8 mouse cellular contexts compared by ENCODE assay signal in the genomic region with DNA sequence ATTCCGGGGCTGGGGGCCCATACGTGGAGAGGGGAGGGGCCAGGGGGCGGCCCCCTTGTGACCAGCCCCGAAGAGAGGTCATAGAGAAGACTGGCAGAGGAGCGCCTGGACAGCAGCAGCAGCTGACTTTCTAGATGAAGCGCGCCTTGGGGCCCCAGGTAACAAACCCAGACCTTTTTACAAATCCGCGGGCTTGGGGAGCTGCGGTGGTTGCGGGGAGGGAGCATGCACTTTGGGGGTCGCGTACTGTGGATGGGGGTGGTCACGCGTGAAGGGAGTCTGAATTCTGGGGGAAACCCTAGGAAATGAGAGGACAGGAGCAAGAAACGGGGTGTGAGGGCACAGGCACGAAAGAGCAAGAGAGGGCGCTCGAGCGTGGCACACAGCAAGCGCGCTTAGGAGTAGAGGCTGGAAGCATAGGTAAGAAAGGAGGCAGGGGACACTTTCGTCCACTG. TPM values are rescaled to one million over a fixed set of nuclear protein-coding genes. Genes with fewer than 3 reads are reported as not detected.
DNase-seq lines count a peak whose midpoint lies in the region; ATAC-seq and TF ChIP-seq lines count a peak whose summit lies in the region.

A gene (plus strand): TSS at position 83 of the 455 bp plus-strand sequence.

- no peak within 1 kb of the TSS for H3K27ac ChIP-seq in liver, postnatal 0 days (ENCODE audit: low read depth)

- no peaks in the 10 kb centered on the region for H3K36me3 ChIP-seq in liver, postnatal 0 days (replicated peaks; ENCODE audit: insufficient read depth, low read length)

- no peaks in the 10 kb centered on the region for H3K4me1 ChIP-seq in liver, postnatal 0 days (ENCODE audit: insufficient read depth)

- intact Hi-C loops in heart, postnatal 10 days (cut with DNase I), result no loop called here

- H3K4me3 ChIP-seq in liver, postnatal 0 days (ENCODE audit: low read depth, low read length), result peak within 1 kb of the TSS; percentile 61

- H3K9me3 ChIP-seq in liver, postnatal 0 days (ENCODE audit: low read length), result no peaks in the 10 kb centered on the region

- peak within 1 kb of the TSS; percentile 79 for H3K4me2 ChIP-seq in liver, postnatal 0 days (ENCODE audit: low read depth, low read length)

- H3K27me3 ChIP-seq in liver, postnatal 0 days (ENCODE audit: insufficient read depth, low read length), result peaks cover 3% of the 10 kb centered on the region; the same call in 1 of the 2 replicates

- 19% methylated on average over 23 of the region's 23 CpGs for WGBS in liver, postnatal 0 days (ENCODE audit: insufficient replicate concordance)

- peak within 1 kb of the TSS; percentile 51 for H3K9ac ChIP-seq in liver, postnatal 0 days (replicated peaks)

- TF ChIP-seq EP300 in liver, postnatal 0 days (IDR thresholded peaks at IDR 0.05; ENCODE audit: low read depth), result no peak

- peak; percentile 70 for ATAC-seq in erythroid progenitor cell, adult 5-6 weeks (replicated peaks; ENCODE audit: low FRiP score, poor library complexity, severe bottlenecking)
- peak; percentile 62; the same call in 1 of the 2 replicates for ATAC-seq in liver, postnatal 0 days
- 0 out of 2 replicates have a peak, but pooled peaks have one; percentile 13 for ATAC-seq in neutrophil, adult 5-6 weeks (ENCODE audit: extremely low read depth, insufficient number of reproducible peaks, low FRiP score, poor library complexity, severe bottlenecking)

- TF ChIP-seq CTCF in liver, postnatal 0 days (IDR thresholded peaks at IDR 0.05; ENCODE audit: low read depth), result peak; percentile 41; the same call in 1 of the 2 replicates

- DNase-seq in ES-CJ7 (ENCODE audit: low read depth, low spot score), result peak; percentile 25
- DNase-seq in c-Kit-positive CD71-positive TER-119-negative erythroid progenitor cells, embryonic 14.5 days (ENCODE audit: low read depth), result peak; percentile 13
- peak; percentile 18 to 29 for DNase-seq in heart, postnatal 10 days
- peak; percentile 42 to 43 for DNase-seq in kidney, postnatal 4 days
- DNase-seq in liver, postnatal 0 days, result peak; percentile 30
- DNase-seq in thymus, postnatal 36 days, result peak; percentile 9 to 10

RNA-seq across cellular contexts. Expression of the gene that starts here (rescaled TPM):
- total RNA-seq in erythroid progenitor cell, adult 5-6 weeks (2015; ENCODE audit: low replicate concordance), result 0.72 TPM in 1 of 2 replicates, not detected in the other
- total RNA-seq in erythroid progenitor cell, adult 5-6 weeks (2017; ENCODE audit: low replicate concordance), result not detected in 2 replicates
- under 1 TPM in 1 of 2 experiments, not detected in 1; 0.27 TPM for total RNA-seq in heart, postnatal 10 days (2021)
- 0.14 and 0.22 TPM in 2 replicates for polyA plus RNA-seq in liver, postnatal 0 days (2015; fragmentation: Nextera tagmentation; extraction: Ambion mirVana)
- total RNA-seq in neutrophil, adult 5-6 weeks (2017), result not detected in 2 replicates

Comparison
In these comparisons a context has a peak if more than half of its experiments do, and no peak if none do; other contexts are left out.
1. Peak in ATAC-seq in erythroid progenitor cell, adult 5-6 weeks; RNA of the gene not detected or under 1 TPM.
2. Peak in DNase-seq in heart, postnatal 10 days; RNA of the gene not detected or under 1 TPM.
3. Peak in DNase-seq, ATAC-seq, H3K4me3 ChIP-seq, H3K9ac ChIP-seq and H3K4me2 ChIP-seq in liver, postnatal 0 days; RNA of the gene not detected or under 1 TPM.
4. Peak in ATAC-seq in neutrophil, adult 5-6 weeks; RNA of the gene not detected or under 1 TPM.
5. ATAC-seq: peak in every context shown above with its lines; median percentile 70 in erythroid progenitor cell, adult 5-6 weeks; 62 in liver, postnatal 0 days; 13 in neutrophil, adult 5-6 weeks.